Mouse (Mus musculus): ENCODE data around the gene Dynll1. TPM values are rescaled to one million over a fixed set of nuclear protein-coding genes. Genes with fewer than 3 reads are reported as not detected.

Dynll1 gene
- 273 TPM for polyA plus RNA-seq (2014; fragmentation: Illumina TruSeq; extraction: RNeasy Lipid Tissue Mini Kit (QIAGEN cat#74804); ENCODE audit: low replicate concordance)

GRCm38 (mm10) chr5:115300792-115301614 lies at the start of gene Dynll1:
Gene Dynll1 (minus strand): TSS chr5:115300999.

GRCm38 (mm10) chr5:115348546-115349224 lies 47.9 kb upstream of the Dynll1 start, which contains the start of gene Cox6a1:
Gene Cox6a1 (minus strand): TSS chr5:115348981.

GRCm38 (mm10) chr5:115340577-115341313 lies 39.9 kb upstream of the Dynll1 start, which contains the start of the genes Gatc and Triap1:
Gene Gatc (minus strand): TSS chr5:115341178.
Gene Triap1 (plus strand): TSS chr5:115341225.

GRCm38 (mm10) chr5:115326875-115327609 lies 26.2 kb upstream of the Dynll1 start, which contains the start of gene Srsf9:
Gene Srsf9 (plus strand): TSS chr5:115327177.

GRCm38 (mm10) chr5:115279226-115280049 lies 21.4 kb downstream of the Dynll1 start, which contains the start of gene Coq5:
Gene Coq5 (plus strand): TSS chr5:115279666.

GRCm38 (mm10) chr5:115272812-115273548 lies 27.8 kb downstream of the Dynll1 start, which contains the start of gene Rnf10:
Gene Rnf10 (minus strand): TSS chr5:115272898.

Other genes starting within 250 kb of the Dynll1 start
- not detected for gene Gm10401, start 202.7 kb downstream of the Dynll1 start, polyA plus RNA-seq (2014; fragmentation: Illumina TruSeq; extraction: RNeasy Lipid Tissue Mini Kit (QIAGEN cat#74804); ENCODE audit: low replicate concordance)
- gene Acads, start 181.7 kb downstream of the Dynll1 start, polyA plus RNA-seq (2014; fragmentation: Illumina TruSeq; extraction: RNeasy Lipid Tissue Mini Kit (QIAGEN cat#74804); ENCODE audit: low replicate concordance) = 0.63 TPM
- gene Unc119b, start 166.0 kb downstream of the Dynll1 start, polyA plus RNA-seq (2014; fragmentation: Illumina TruSeq; extraction: RNeasy Lipid Tissue Mini Kit (QIAGEN cat#74804); ENCODE audit: low replicate concordance) = 3.3 TPM
- 74.6 TPM for gene Mlec, start 142.8 kb downstream of the Dynll1 start, polyA plus RNA-seq (2014; fragmentation: Illumina TruSeq; extraction: RNeasy Lipid Tissue Mini Kit (QIAGEN cat#74804); ENCODE audit: low replicate concordance)
- gene Cabp1, start 106.6 kb downstream of the Dynll1 start, polyA plus RNA-seq (2014; fragmentation: Illumina TruSeq; extraction: RNeasy Lipid Tissue Mini Kit (QIAGEN cat#74804); ENCODE audit: low replicate concordance) = not detected
- 1.2 TPM for gene Pop5, start 65.2 kb downstream of the Dynll1 start, polyA plus RNA-seq (2014; fragmentation: Illumina TruSeq; extraction: RNeasy Lipid Tissue Mini Kit (QIAGEN cat#74804); ENCODE audit: low replicate concordance)
- 13.1 TPM for gene Rnf10, start 28.1 kb downstream of the Dynll1 start, polyA plus RNA-seq (2014; fragmentation: Illumina TruSeq; extraction: RNeasy Lipid Tissue Mini Kit (QIAGEN cat#74804); ENCODE audit: low replicate concordance)
- 8.6 TPM for gene Coq5, start 21.3 kb downstream of the Dynll1 start, polyA plus RNA-seq (2014; fragmentation: Illumina TruSeq; extraction: RNeasy Lipid Tissue Mini Kit (QIAGEN cat#74804); ENCODE audit: low replicate concordance)
- gene Srsf9, start 26.2 kb upstream of the Dynll1 start, polyA plus RNA-seq (2014; fragmentation: Illumina TruSeq; extraction: RNeasy Lipid Tissue Mini Kit (QIAGEN cat#74804); ENCODE audit: low replicate concordance) = 24.1 TPM
- gene Gatc, start 40.2 kb upstream of the Dynll1 start, polyA plus RNA-seq (2014; fragmentation: Illumina TruSeq; extraction: RNeasy Lipid Tissue Mini Kit (QIAGEN cat#74804); ENCODE audit: low replicate concordance) = 23.9 TPM
- gene Triap1, start 40.2 kb upstream of the Dynll1 start, polyA plus RNA-seq (2014; fragmentation: Illumina TruSeq; extraction: RNeasy Lipid Tissue Mini Kit (QIAGEN cat#74804); ENCODE audit: low replicate concordance) = 11.4 TPM
- 68.8 TPM for gene Cox6a1, start 48.0 kb upstream of the Dynll1 start, polyA plus RNA-seq (2014; fragmentation: Illumina TruSeq; extraction: RNeasy Lipid Tissue Mini Kit (QIAGEN cat#74804); ENCODE audit: low replicate concordance)
- gene Msi1, start 128.6 kb upstream of the Dynll1 start, polyA plus RNA-seq (2014; fragmentation: Illumina TruSeq; extraction: RNeasy Lipid Tissue Mini Kit (QIAGEN cat#74804); ENCODE audit: low replicate concordance) = 0.93 TPM
- gene Pla2g1b, start 165.3 kb upstream of the Dynll1 start, polyA plus RNA-seq (2014; fragmentation: Illumina TruSeq; extraction: RNeasy Lipid Tissue Mini Kit (QIAGEN cat#74804); ENCODE audit: low replicate concordance) = 5.7 TPM
- gene Sirt4, start 183.7 kb upstream of the Dynll1 start, polyA plus RNA-seq (2014; fragmentation: Illumina TruSeq; extraction: RNeasy Lipid Tissue Mini Kit (QIAGEN cat#74804); ENCODE audit: low replicate concordance) = 6.2 TPM
- 5.3 TPM for gene Pxn, start 205.7 kb upstream of the Dynll1 start, polyA plus RNA-seq (2014; fragmentation: Illumina TruSeq; extraction: RNeasy Lipid Tissue Mini Kit (QIAGEN cat#74804); ENCODE audit: low replicate concordance)